Mouse (Mus musculus): ENCODE measurements around the gene Rnf128.

The Rnf128 gene

DNA sequence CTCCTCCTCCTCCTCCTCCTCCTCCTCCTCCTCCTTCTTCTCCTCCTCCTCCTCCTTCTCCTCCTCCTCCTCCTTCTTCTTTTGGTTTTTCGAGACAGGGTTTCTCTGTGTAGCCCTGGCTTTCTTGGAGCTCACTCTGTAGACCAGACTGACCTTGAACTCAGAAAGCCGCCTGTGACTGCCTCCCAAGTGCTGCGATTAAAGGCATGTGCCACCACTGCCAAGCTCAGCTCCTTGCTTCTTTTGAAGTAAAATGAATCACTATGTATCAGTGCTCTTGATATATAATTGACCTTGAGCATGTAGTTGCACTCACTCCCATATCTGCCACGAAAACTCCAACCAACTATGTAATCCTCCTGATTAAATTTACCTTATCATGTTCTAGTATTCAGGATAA lies 59.0 kb downstream of the Rnf128 start:
- no peak for DNase-seq (ENCODE audit: low read depth, low spot score)

DNA sequence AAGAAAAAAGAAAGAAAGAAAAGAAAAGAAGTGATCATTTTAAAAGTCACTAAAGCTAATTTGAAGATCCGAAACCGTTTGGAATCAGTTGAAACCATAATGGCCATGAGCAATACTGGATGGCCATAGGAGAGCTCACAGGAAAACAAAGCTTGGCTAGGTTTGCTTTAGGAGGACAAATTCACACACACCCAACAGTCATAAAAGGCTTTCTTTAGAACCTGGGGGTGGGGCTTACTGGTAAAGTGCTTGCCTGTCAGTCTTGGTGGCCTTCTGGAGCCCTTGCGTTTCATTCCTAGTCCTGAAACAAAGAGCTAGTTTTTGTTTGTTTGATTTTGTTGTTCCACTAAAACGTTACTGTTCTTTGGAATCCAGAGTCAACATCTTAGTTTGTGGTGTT lies 71.6 kb downstream of the Rnf128 start:
- no peak for DNase-seq (ENCODE audit: low read depth, low spot score)

DNA sequence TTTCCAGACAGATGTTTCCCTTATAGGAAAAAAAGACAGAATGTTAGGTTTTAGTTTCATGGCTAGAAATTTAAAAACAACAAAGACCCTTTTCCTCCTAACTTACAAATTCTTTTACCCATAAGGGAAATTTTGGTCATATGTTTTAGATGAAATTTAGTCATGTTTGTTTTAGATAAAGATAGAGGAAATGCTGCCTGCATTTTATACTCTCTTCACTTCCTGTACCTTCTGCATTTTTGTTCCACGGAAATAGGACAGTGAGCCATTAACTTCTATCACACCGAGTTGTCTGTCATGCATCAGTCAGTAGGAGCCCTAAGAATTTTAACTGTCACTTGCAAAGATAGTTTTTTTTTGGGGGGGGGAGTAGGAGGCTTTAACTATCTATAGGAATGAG lies 76.6 kb downstream of the Rnf128 start:
- no peak for DNase-seq (ENCODE audit: low read depth, low spot score)

GRCm38 (mm10) chrX:139640418-139640817 lies 77.3 kb downstream of the Rnf128 start:
- DNase-seq (ENCODE audit: low read depth, low spot score) = no peak

- DNase-seq (ENCODE audit: low read depth, low spot score) = no peak
Measured at GRCm38 (mm10) chrX:139652226-139652625, 89.1 kb downstream of the Rnf128 start.

DNA sequence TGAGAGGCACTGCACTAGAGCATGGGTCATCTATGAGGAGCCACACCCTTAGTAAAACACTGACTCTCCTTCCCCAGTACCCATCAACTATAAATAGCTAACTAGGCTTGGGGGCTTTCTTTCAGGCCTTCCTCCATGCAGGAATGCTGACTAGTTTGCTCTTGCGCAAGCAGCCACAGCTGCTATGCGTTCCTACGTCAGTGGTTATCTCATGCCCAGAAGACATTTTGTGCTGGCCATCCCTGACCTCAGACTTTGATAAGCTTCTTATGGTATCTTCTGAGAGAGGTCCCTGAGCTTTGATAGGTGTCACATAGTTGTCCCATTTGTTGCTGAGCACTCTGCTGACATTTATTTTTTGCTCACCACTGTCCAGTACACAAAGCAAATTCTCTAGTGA lies 90.2 kb downstream of the Rnf128 start:
- DNase-seq (ENCODE audit: low read depth, low spot score) = no peak

DNA sequence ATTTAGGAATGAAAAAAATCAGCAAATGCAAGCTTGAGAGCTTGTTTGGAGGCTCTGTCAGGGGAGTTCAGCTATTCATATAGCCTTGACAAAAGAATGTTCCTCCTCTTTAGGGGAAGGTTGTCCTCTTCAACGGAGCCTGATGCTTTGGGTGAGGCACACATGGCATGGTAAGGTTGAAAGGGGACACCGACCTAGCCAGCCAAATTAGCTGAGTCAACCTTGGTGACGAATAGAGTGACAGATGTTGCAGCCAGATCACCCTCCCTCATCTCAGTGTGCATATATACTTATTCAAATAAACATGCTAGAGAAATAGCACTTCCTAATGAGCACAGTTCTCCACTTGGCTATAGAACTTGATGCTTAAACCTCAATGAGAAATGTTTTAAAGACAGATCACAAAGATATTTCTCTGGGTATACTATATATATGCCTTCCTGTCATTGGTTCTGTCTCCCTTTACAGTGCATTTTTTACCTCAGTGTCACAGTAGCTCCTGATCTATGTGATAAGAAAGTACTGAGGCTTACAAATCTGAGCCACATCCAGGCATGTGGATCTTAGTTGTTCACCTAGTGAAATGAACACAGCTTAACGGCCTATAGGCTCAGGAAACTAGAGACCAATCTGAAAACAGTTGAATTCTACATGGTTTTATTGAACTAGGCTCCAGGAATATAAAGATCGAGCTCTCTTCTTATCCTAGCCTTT lies 91.4 kb downstream of the Rnf128 start:
- no peak for DNase-seq (ENCODE audit: low read depth, low spot score)

- no peak for DNase-seq (ENCODE audit: low read depth, low spot score)
Measured at GRCm38 (mm10) chrX:139662111-139662510, 99.0 kb downstream of the Rnf128 start.

DNA sequence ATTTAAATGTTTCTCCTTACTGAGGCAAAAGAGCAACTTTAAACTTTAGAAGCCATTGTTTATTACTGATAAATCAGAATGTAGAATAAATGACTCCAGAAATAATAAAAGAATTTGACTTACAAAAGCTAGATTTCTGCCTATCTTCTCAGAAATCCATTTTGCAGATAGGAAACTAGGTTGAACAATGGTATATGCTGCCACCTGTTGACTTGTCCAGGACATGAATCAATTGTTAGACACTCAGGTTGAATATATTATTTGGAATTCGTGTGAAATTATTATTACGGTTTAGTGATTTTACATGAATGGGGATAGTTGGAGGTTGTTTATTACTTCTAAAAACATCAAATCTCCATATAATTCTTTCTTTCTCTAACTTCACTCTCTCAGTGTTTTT lies 102.7 kb downstream of the Rnf128 start:
- DNase-seq (ENCODE audit: low read depth, low spot score) = no peak

- no peak for DNase-seq (ENCODE audit: low read depth, low spot score)
Measured at GRCm38 (mm10) chrX:139684410-139684774, 121.3 kb downstream of the Rnf128 start.

DNA sequence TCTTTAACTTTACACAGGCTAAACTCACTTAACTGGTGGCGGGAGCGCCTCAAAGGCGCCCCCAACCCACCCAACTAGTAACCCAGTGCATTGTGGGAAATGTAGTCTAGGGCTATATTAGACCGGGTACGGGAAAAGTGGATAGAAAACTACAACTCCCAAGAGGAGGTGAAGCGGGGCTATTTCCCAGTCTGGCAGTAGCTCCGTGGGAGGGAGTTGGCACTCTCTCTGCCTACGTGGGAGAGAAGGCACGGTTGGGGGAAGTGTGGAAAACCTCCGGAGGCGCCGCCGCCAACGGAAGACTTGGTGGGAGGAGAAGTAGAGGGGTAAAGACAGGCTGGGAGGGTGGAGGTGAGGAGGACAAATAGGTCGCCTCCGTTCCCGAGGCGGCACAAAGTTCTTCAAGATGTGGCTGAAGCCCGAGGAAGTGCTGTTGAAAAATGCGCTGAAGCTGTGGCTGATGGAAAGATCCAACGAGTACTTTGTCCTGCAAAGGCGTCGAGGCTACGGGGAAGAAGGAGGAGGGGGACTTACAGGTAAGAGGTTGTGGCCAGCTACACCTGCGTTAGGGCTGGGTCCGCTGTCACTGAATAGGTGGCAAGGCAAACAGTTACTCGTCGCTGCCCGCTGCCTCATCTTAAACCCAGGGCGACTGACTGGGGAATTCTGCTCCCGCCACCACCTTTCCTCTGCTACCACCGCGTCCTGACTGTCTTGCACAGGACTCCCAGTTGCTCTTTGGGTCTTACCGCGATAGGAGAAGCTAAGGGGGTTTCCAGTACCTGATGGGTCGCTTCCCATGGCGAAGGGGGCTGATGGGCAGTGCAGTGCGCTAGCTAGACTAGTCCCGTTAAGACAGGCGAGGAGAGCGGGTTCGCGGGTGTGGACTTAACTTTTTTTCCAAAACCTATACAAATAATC lies 121.9 kb downstream of the Rnf128 start, which contains the start of gene Tbc1d8b:
Gene Tbc1d8b (plus strand): TSS at position 222 of the 921 bp plus-strand sequence.
- peak; percentile 87 for DNase-seq (ENCODE audit: low read depth, low spot score)

GRCm38 (mm10) chrX:139714381-139714780 lies 151.3 kb downstream of the Rnf128 start, which contains the start of gene Gm15013:
TSS of gene Gm15013 (minus strand) at chrX:139714481.
- no peak for DNase-seq (ENCODE audit: low read depth, low spot score)

DNA sequence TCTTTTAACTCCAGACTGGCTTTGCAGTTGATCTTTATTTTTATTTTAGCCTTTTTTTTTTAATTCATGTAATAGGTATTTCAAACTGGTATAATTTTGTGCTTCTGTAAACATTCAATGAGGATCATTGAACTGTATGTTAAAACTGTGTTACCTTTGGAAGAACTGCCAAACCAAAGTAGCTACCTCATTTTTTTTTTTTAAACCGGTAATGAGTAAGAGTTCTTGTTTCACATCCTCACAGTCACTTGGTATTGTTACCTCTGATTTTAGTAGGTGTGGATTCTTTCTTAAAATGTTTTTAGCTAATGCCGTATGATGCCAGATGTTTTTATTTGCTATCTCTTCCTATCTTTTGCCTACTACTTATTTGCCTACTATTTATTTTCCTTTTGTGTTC lies 159.2 kb downstream of the Rnf128 start:
- no peak for DNase-seq (ENCODE audit: low read depth, low spot score)
